Mouse (Mus musculus) thymus, adult 18-20 months (tissue): ENCODE measurements around the gene Gm7579.
"Not testable (repeated sequence)": the region's sequence is repeated elsewhere in the genome, so short reads cannot be mapped to it uniquely, and the experiment has no call there.

Experiments
- DNase-seq, 2 experiments: peaks; one replicate each; pipeline ENCODE4 v3.0.0; 2022; ENCODE audit warnings: mixed read lengths in 2 of 2

The Gm7579 gene

GRCm38 (mm10) chr7:142211559-142211958, at the start of gene Gm7579:
Gm7579 (plus strand) TSS chr7:142211859.
- DNase-seq, result no peak

GRCm38 (mm10) chr7:142165639-142166038, 46.0 kb upstream of the Gm7579 start, which contains the start of gene Gm4553:
Gm4553 (minus strand) TSS chr7:142165739.
- not testable (repeated sequence) for DNase-seq

GRCm38 (mm10) chr7:142169836-142170235, 41.8 kb upstream of the Gm7579 start:
- no peak for DNase-seq

GRCm38 (mm10) chr7:142175905-142176304, 35.8 kb upstream of the Gm7579 start, which contains the start of gene Krtap5-2:
Krtap5-2 (minus strand) TSS chr7:142176005.
- not testable (repeated sequence) for DNase-seq

GRCm38 (mm10) chr7:142178685-142179084, 33.0 kb upstream of the Gm7579 start:
- DNase-seq, result no peak

- no peak for DNase-seq
Observed at GRCm38 (mm10) chr7:142181021-142181420, 30.6 kb upstream of the Gm7579 start.

- DNase-seq, result no peak
Observed at GRCm38 (mm10) chr7:142188156-142188555, 23.5 kb upstream of the Gm7579 start.

GRCm38 (mm10) chr7:142190289-142190688, 21.4 kb upstream of the Gm7579 start, which contains the start of gene Gm10153:
Gm10153 (minus strand) TSS chr7:142190389.
- DNase-seq, result no peak

GRCm38 (mm10) chr7:142198748-142199147, 12.9 kb upstream of the Gm7579 start:
- no peak for DNase-seq

GRCm38 (mm10) chr7:142201064-142201463, 10.6 kb upstream of the Gm7579 start, which contains the start of gene Krtap5-3:
Krtap5-3 (plus strand) TSS chr7:142201364.
- no peak for DNase-seq

- DNase-seq, result no peak
Observed at GRCm38 (mm10) chr7:142205488-142205887, 6.2 kb upstream of the Gm7579 start.

GRCm38 (mm10) chr7:142206891-142207290, 4.8 kb upstream of the Gm7579 start:
- DNase-seq, result not testable (repeated sequence)

GRCm38 (mm10) chr7:142212136-142212535, 477 bp downstream of the Gm7579 start:
- DNase-seq, result not testable (repeated sequence)

GRCm38 (mm10) chr7:142224518-142224917, 12.9 kb downstream of the Gm7579 start:
- no peak for DNase-seq

GRCm38 (mm10) chr7:142229871-142230270, 18.2 kb downstream of the Gm7579 start, which contains the start of gene Krtap5-5:
Krtap5-5 (minus strand) TSS chr7:142229971.
- DNase-seq, result not testable (repeated sequence)

- DNase-seq, result no peak
Observed at GRCm38 (mm10) chr7:142231540-142231939, 19.9 kb downstream of the Gm7579 start.

GRCm38 (mm10) chr7:142240978-142241377, 29.3 kb downstream of the Gm7579 start, which contains the start of gene Gm40460:
Gm40460 (minus strand) TSS chr7:142241078.
- no peak for DNase-seq

- no peak for DNase-seq
Observed at GRCm38 (mm10) chr7:142249824-142250223, 38.2 kb downstream of the Gm7579 start.

GRCm38 (mm10) chr7:142255517-142255916, 43.9 kb downstream of the Gm7579 start:
- no peak for DNase-seq

- not testable (repeated sequence) for DNase-seq
Observed at GRCm38 (mm10) chr7:142258254-142258653, 46.6 kb downstream of the Gm7579 start, which contains the start of gene Gm2431. Gm2431 (minus strand) TSS chr7:142258354.
